Mouse (Mus musculus): ENCODE data around the gene Ifi204.
"Not testable (repeated sequence)": the region's sequence is repeated elsewhere in the genome, so short reads cannot be mapped to it uniquely, and the experiment has no call there.

Ifi204 gene

GRCm38 (mm10) chr1:173766848-173767617, at the start of gene Ifi204:
Ifi204 (minus strand) TSS chr1:173766943.
- DNase-seq, result peak; percentile 6

GRCm38 (mm10) chr1:173809294-173809693, 42.6 kb upstream of the Ifi204 start:
- not testable (repeated sequence) for DNase-seq

GRCm38 (mm10) chr1:173802689-173803281, 36.0 kb upstream of the Ifi204 start:
- DNase-seq, result not testable (repeated sequence)

- DNase-seq, result not testable (repeated sequence)
Observed at GRCm38 (mm10) chr1:173802207-173802606, 35.5 kb upstream of the Ifi204 start.

GRCm38 (mm10) chr1:173801791-173802190, 35.0 kb upstream of the Ifi204 start:
- not testable (repeated sequence) for DNase-seq

GRCm38 (mm10) chr1:173773457-173773856, 6.7 kb upstream of the Ifi204 start:
- not testable (repeated sequence) for DNase-seq

GRCm38 (mm10) chr1:173760032-173760431, 6.7 kb downstream of the Ifi204 start:
- DNase-seq, result not testable (repeated sequence)

- no peak for DNase-seq
Observed at GRCm38 (mm10) chr1:173742262-173742661, 24.5 kb downstream of the Ifi204 start.

- no peak for DNase-seq
Observed at GRCm38 (mm10) chr1:173741656-173742055, 25.1 kb downstream of the Ifi204 start, which contains the start of gene Ifi207. Ifi207 (minus strand) TSS chr1:173741747.

GRCm38 (mm10) chr1:173740537-173740936, 26.2 kb downstream of the Ifi204 start:
- no peak for DNase-seq

- DNase-seq, result no peak
Observed at GRCm38 (mm10) chr1:173736986-173737385, 29.8 kb downstream of the Ifi204 start.

GRCm38 (mm10) chr1:173735015-173735414, 31.7 kb downstream of the Ifi204 start:
- not testable (repeated sequence) for DNase-seq

GRCm38 (mm10) chr1:173733219-173733618, 33.5 kb downstream of the Ifi204 start:
- DNase-seq, result peak; percentile 3

Data from liver (tissue).